Mouse (Mus musculus): ENCODE results near the gene Fam89a. TPM values are rescaled to one million over a fixed set of nuclear protein-coding genes. Genes with fewer than 3 reads are reported as not detected.

Gene Fam89a
- total RNA-seq (2021): 1 to 10 TPM; 1.5 to 1.8 TPM
- long read RNA-seq, experiment 1, partial matches to known transcripts: 1 of 4 reads
- long read RNA-seq, experiment 1, other reads (novel, unspliced or antisense): 0 of 4 reads
- long read RNA-seq, experiment 2, transcript Fam89a-201 (2 exons, 1,338 nt): major isoform, 5 of 6 reads
- long read RNA-seq, experiment 2, partial matches to known transcripts: 1 of 6 reads
- long read RNA-seq, experiment 2, other reads (novel, unspliced or antisense): 0 of 6 reads

- peak; percentile 21 to 27 for DNase-seq (ENCODE audit: low spot score in 2 of 2)
Observed at GRCm38 (mm10) chr8:124751709-124752173, at the start of gene Fam89a. Gene Fam89a (minus strand): TSS chr8:124751832.

GRCm38 (mm10) chr8:124800542-124800941 lies 48.9 kb upstream of the Fam89a start:
- DNase-seq (ENCODE audit: low spot score in 2 of 2): no peak

GRCm38 (mm10) chr8:124795781-124796488 lies 44.3 kb upstream of the Fam89a start:
- no peak for DNase-seq (ENCODE audit: low spot score in 2 of 2)

- DNase-seq (ENCODE audit: low spot score in 2 of 2): no peak
Observed at GRCm38 (mm10) chr8:124794486-124794780, 42.8 kb upstream of the Fam89a start.

- DNase-seq (ENCODE audit: low spot score in 2 of 2): no peak
Observed at GRCm38 (mm10) chr8:124793661-124794485, 42.2 kb upstream of the Fam89a start.

GRCm38 (mm10) chr8:124793172-124793651 lies 41.6 kb upstream of the Fam89a start:
- DNase-seq (ENCODE audit: low spot score in 2 of 2): peak; percentile 78 to 86

GRCm38 (mm10) chr8:124792708-124793107 lies 41.1 kb upstream of the Fam89a start, which contains the start of gene Trim67:
Gene Trim67 (plus strand): TSS chr8:124793092.
- peak in 1 of 2 experiments; percentile 16 for DNase-seq (ENCODE audit: low spot score in 2 of 2)

- no peak for DNase-seq (ENCODE audit: low spot score in 2 of 2)
Observed at GRCm38 (mm10) chr8:124792186-124792585, 40.6 kb upstream of the Fam89a start.

- DNase-seq (ENCODE audit: low spot score in 2 of 2): no peak
Observed at GRCm38 (mm10) chr8:124791751-124792150, 40.1 kb upstream of the Fam89a start.

- DNase-seq (ENCODE audit: low spot score in 2 of 2): no peak
Observed at GRCm38 (mm10) chr8:124790676-124791075, 39.0 kb upstream of the Fam89a start.

- DNase-seq (ENCODE audit: low spot score in 2 of 2): no peak
Observed at GRCm38 (mm10) chr8:124784613-124785012, 33.0 kb upstream of the Fam89a start.

- DNase-seq (ENCODE audit: low spot score in 2 of 2): no peak
Observed at GRCm38 (mm10) chr8:124783228-124783627, 31.6 kb upstream of the Fam89a start.

GRCm38 (mm10) chr8:124782431-124782830 lies 30.8 kb upstream of the Fam89a start:
- no peak for DNase-seq (ENCODE audit: low spot score in 2 of 2)

- no peak for DNase-seq (ENCODE audit: low spot score in 2 of 2)
Observed at GRCm38 (mm10) chr8:124780236-124780635, 28.6 kb upstream of the Fam89a start.

GRCm38 (mm10) chr8:124775695-124776094 lies 24.1 kb upstream of the Fam89a start:
- peak in 1 of 2 experiments; percentile 54 for DNase-seq (ENCODE audit: low spot score in 2 of 2)

GRCm38 (mm10) chr8:124772389-124772788 lies 20.8 kb upstream of the Fam89a start:
- no peak for DNase-seq (ENCODE audit: low spot score in 2 of 2)

- no peak for DNase-seq (ENCODE audit: low spot score in 2 of 2)
Observed at GRCm38 (mm10) chr8:124763061-124763460, 11.4 kb upstream of the Fam89a start.

GRCm38 (mm10) chr8:124758544-124758943 lies 6.9 kb upstream of the Fam89a start:
- no peak for DNase-seq (ENCODE audit: low spot score in 2 of 2)

GRCm38 (mm10) chr8:124756601-124757000 lies 5.0 kb upstream of the Fam89a start:
- no peak for DNase-seq (ENCODE audit: low spot score in 2 of 2)

- DNase-seq (ENCODE audit: low spot score in 2 of 2): no peak
Observed at GRCm38 (mm10) chr8:124756153-124756552, 4.5 kb upstream of the Fam89a start.

- DNase-seq (ENCODE audit: low spot score in 2 of 2): no peak
Observed at GRCm38 (mm10) chr8:124755481-124755880, 3.8 kb upstream of the Fam89a start.

GRCm38 (mm10) chr8:124754792-124755190 lies 3.2 kb upstream of the Fam89a start:
- no peak for DNase-seq (ENCODE audit: low spot score in 2 of 2)
